Mouse (Mus musculus): Measurements from ENCODE around the gene Nectin2. TPM values are rescaled to one million over a fixed set of nuclear protein-coding genes. Genes with fewer than 3 reads are reported as not detected.
"Not testable (repeated sequence)": the region's sequence is repeated elsewhere in the genome, so short reads cannot be mapped to it uniquely, and the experiment has no call there.

Nectin2 gene
- polyA plus RNA-seq, 1 experiment from 2014 or later, result 138 TPM

DNA sequence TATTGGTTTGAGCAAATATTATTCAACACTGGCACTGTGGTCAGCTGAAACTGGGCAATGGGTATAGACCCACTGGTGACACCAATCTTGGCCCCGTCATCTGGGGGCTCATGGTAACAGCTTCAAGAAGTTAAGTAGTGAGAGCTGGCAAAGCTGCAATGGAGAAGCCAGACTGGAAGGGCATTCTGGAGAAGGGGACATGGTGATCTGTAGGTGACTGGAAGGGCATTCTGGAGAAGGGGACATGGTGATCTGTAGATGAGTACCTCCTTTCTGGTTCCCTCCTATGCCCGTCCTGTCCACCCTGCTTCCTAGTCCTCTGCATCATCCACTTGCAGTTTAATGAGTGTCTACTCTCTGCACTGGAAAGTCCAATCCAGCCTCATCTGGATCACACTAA is 61.7 kb downstream of the Nectin2 start:
- Histone ChIP-seq H3K4me3 (replicated peaks) (no peak overlapping the region), H3K9ac (no peak overlapping the region), H3K27me3 (no peaks in the 10 kb centered on the region), H3K36me3 (no peaks in the 10 kb centered on the region), H3K4me1 (peaks cover 30% of the 10 kb centered on the region), H3K9me3 (replicated peaks) (no peaks in the 10 kb centered on the region), H3K27ac (no peak overlapping the region), H3K4me2 (no peak overlapping the region)
- no peak for ATAC-seq (replicated peaks; ENCODE audit: low FRiP score)
- 79% methylated on average over 2 of the region's 2 CpGs for WGBS

GRCm38 (mm10) chr7:19688101-19688500 is 62.2 kb downstream of the Nectin2 start:
- WGBS, result 94% methylated on average over 10 of the region's 10 CpGs

DNA sequence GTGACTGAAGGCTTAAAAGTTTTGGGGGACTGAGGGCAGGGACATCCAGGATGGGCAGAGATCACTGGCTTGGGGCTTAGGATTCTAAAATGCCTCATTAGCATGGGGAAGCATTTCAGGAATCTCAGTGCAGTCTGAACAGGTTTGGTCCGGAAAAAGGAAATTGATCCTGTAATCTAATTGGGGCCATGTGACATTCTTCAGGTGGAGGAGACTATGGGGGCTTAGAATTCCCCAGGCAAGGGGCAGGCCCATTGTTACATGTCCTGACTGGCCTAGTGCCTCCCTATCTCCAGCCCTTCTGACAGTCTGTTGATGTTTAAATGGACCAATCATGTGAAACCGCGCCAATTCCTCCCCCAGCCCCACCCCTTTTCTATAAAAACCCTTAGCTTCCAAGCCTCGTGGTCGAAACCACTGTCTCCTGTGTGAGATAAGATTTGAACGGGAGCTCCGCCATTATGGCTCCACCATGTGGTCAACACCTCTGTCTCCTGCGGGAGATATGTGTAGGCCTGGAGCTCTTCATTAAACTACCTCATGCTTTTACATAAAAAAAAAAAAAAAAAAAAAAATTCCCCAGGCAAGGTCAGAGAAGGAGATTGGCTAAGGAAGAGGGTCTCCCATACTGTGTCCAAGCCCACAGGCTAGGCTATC is 63.2 kb downstream of the Nectin2 start:
- H3K4me2 ChIP-seq; H3K27ac ChIP-seq; H3K27me3 ChIP-seq; H3K36me3 ChIP-seq; H3K4me3 ChIP-seq (replicated peaks); ATAC-seq (replicated peaks; ENCODE audit: low FRiP score); H3K9ac ChIP-seq; H3K9me3 ChIP-seq (replicated peaks): not testable (repeated sequence)
- H3K4me1 ChIP-seq, result peaks cover 17% of the 10 kb centered on the region
- 74% methylated on average over 8 of the region's 8 CpGs for WGBS

More at GRCm38 (mm10) chr7:19688101-19688500, 62.2 kb downstream of the Nectin2 start:
- Histone ChIP-seq H3K36me3 (no peaks in the 10 kb centered on the region), H3K4me2 (no peak overlapping the region), H3K4me3 (replicated peaks) (no peak overlapping the region), H3K9ac (no peak overlapping the region), H3K4me1 (peaks cover 27% of the 10 kb centered on the region), H3K27ac (no peak overlapping the region), H3K9me3 (replicated peaks) (no peaks in the 10 kb centered on the region), H3K27me3 (no peaks in the 10 kb centered on the region)
- no peak for ATAC-seq (replicated peaks; ENCODE audit: low FRiP score)

GRCm38 (mm10) chr7:19686521-19686920 is 63.8 kb downstream of the Nectin2 start:
- no peak overlapping the region for H3K27ac ChIP-seq
- 75% methylated on average over 6 of the region's 6 CpGs for WGBS
- H3K9ac ChIP-seq, result no peak overlapping the region
- H3K36me3 ChIP-seq, result no peaks in the 10 kb centered on the region
- ATAC-seq (replicated peaks; ENCODE audit: low FRiP score), result no peak
- no peak overlapping the region for H3K4me2 ChIP-seq
- no peaks in the 10 kb centered on the region for H3K9me3 ChIP-seq (replicated peaks)
- H3K4me3 ChIP-seq (replicated peaks), result no peak overlapping the region
- no peaks in the 10 kb centered on the region for H3K27me3 ChIP-seq
- peaks cover 12% of the 10 kb centered on the region for H3K4me1 ChIP-seq

GRCm38 (mm10) chr7:19685374-19685773 is 64.9 kb downstream of the Nectin2 start:
- no peaks in the 10 kb centered on the region for H3K36me3 ChIP-seq
- H3K27ac ChIP-seq, result no peak overlapping the region
- H3K4me3 ChIP-seq (replicated peaks), result no peak overlapping the region
- no peak overlapping the region for H3K9ac ChIP-seq
- H3K27me3 ChIP-seq, result no peaks in the 10 kb centered on the region
- no peak overlapping the region for H3K4me2 ChIP-seq
- H3K4me1 ChIP-seq, result peaks cover 10% of the 10 kb centered on the region
- no peak for ATAC-seq (replicated peaks; ENCODE audit: low FRiP score)
- 57% methylated on average over 4 of the region's 4 CpGs for WGBS
- no peaks in the 10 kb centered on the region for H3K9me3 ChIP-seq (replicated peaks)

DNA sequence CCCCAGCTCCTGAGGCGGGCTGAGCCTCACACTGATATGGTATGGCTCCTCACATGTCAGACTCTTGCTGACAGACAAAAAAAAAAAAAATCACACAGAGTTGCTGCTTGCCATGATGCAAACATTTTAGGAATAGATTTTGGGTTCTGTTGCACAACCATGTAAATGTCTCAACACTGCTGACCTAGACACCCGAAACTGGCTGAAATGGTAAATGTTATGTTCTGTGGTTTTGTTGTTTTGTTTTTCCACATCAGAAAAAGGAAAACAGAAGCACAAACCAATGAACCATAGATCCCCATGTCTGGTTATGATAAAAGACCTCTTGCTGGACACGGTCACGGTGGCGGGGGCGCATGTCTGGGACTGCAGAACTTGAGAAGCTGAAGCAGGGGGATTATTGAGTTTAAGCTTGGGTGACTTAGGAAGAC is 66.5 kb downstream of the Nectin2 start:
- H3K4me2 ChIP-seq, result no peak overlapping the region
- no peak overlapping the region for H3K9ac ChIP-seq
- 71% methylated on average over 6 of the region's 6 CpGs for WGBS
- ATAC-seq (replicated peaks; ENCODE audit: low FRiP score), result no peak
- no peaks in the 10 kb centered on the region for H3K9me3 ChIP-seq (replicated peaks)
- H3K27me3 ChIP-seq, result no peaks in the 10 kb centered on the region
- H3K36me3 ChIP-seq, result no peaks in the 10 kb centered on the region
- no peak overlapping the region for H3K4me3 ChIP-seq (replicated peaks)
- peaks cover 10% of the 10 kb centered on the region for H3K4me1 ChIP-seq
- no peak overlapping the region for H3K27ac ChIP-seq

- H3K9ac ChIP-seq, result no peak overlapping the region
- 68% methylated on average over 3 of the region's 3 CpGs for WGBS
- H3K4me3 ChIP-seq (replicated peaks), result no peak overlapping the region
- H3K27ac ChIP-seq, result no peak overlapping the region
- ATAC-seq (replicated peaks; ENCODE audit: low FRiP score), result no peak
- H3K27me3 ChIP-seq, result no peaks in the 10 kb centered on the region
- H3K4me2 ChIP-seq, result no peak overlapping the region
- H3K9me3 ChIP-seq (replicated peaks), result no peaks in the 10 kb centered on the region
- no peaks in the 10 kb centered on the region for H3K36me3 ChIP-seq
- H3K4me1 ChIP-seq, result peaks cover 10% of the 10 kb centered on the region
Measured at GRCm38 (mm10) chr7:19682979-19683378, 67.3 kb downstream of the Nectin2 start.

GRCm38 (mm10) chr7:19681202-19681694 is 69.0 kb downstream of the Nectin2 start, which contains the start of the genes Gm44805 and Apoc4:
Gene Gm44805, minus strand, starts transcription at chr7:19681423.
Gene Apoc4, minus strand, starts transcription at chr7:19681479.
- WGBS, result 48% methylated on average over 8 of the region's 8 CpGs
- H3K36me3 ChIP-seq, result no peaks in the 10 kb centered on the region
- peaks cover 10% of the 10 kb centered on the region for H3K4me1 ChIP-seq
- H3K4me2 ChIP-seq, result no peak within 1 kb of the TSS
- H3K9me3 ChIP-seq (replicated peaks), result no peaks in the 10 kb centered on the region
- ATAC-seq (replicated peaks; ENCODE audit: low FRiP score), result no peak
- H3K4me3 ChIP-seq (replicated peaks), result no peak within 1 kb of the TSS
- H3K27me3 ChIP-seq, result no peaks in the 10 kb centered on the region
- H3K9ac ChIP-seq, result no peak within 1 kb of the TSS
- no peak within 1 kb of the TSS for H3K27ac ChIP-seq

DNA sequence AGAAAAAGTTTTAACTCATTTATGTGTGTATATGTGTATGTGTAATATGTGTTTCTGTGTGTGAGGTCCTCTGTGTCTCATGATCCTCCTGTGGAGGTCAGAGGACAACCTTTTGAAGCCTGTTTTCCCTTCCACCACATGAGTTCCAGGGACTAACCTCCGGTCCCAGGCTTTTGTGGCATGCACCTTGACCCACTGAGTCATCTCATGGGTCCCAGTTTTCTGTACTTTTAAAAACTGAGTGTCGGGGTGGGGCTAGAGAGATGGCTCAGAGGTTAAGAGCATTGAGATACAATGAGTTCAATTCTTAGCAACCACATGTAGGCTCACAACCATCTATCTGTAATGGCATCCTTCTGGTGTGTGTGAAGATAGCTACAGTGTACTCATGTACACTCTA is 69.6 kb downstream of the Nectin2 start:
- Histone ChIP-seq H3K4me3 (replicated peaks) (no peak overlapping the region), H3K27ac (no peak overlapping the region), H3K4me1 (peaks cover 7% of the 10 kb centered on the region), H3K9me3 (replicated peaks) (no peaks in the 10 kb centered on the region), H3K27me3 (no peaks in the 10 kb centered on the region), H3K9ac (no peak overlapping the region), H3K36me3 (no peaks in the 10 kb centered on the region), H3K4me2 (no peak overlapping the region)
- 74% methylated on average over 2 of the region's 2 CpGs for WGBS
- no peak for ATAC-seq (replicated peaks; ENCODE audit: low FRiP score)

- Histone ChIP-seq H3K4me2 (no peak overlapping the region), H3K27me3 (no peaks in the 10 kb centered on the region), H3K27ac (no peak overlapping the region), H3K4me3 (replicated peaks) (no peak overlapping the region), H3K9me3 (replicated peaks) (no peaks in the 10 kb centered on the region), H3K4me1 (0 out of 2 replicates have a peak, but pooled peaks cover 3% of the 10 kb centered on the region), H3K9ac (no peak overlapping the region), H3K36me3 (no peaks in the 10 kb centered on the region)
- WGBS, result 85% methylated on average over 3 of the region's 3 CpGs
- ATAC-seq (replicated peaks; ENCODE audit: low FRiP score), result no peak
Measured at GRCm38 (mm10) chr7:19678901-19679300, 71.4 kb downstream of the Nectin2 start.

DNA sequence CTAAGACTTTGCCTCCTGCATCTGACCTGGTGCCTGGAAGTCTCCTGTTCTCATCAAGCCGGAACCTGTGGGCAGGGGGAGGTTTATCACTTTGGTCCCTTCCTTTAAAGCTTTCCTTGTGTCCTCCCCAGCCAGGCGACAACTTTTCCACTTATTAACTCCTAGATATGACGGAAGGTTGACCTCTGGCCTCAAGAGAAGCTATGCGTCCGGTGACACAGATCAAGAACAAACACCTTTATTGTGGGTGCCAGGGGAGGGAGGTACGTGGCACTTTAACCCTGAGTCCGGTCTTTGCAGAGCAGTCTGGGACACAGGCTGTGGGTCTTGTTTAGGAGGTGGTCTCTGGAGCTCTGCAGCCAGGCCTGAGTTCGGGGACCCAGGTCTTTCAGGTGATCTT is 72.4 kb downstream of the Nectin2 start, which contains the start of gene Apoc2:
TSS of gene Apoc2 (minus strand) at position 70 of the 400 bp plus-strand sequence.
- Histone ChIP-seq H3K9ac (no peak within 1 kb of the TSS), H3K4me2 (no peak within 1 kb of the TSS), H3K27me3 (no peaks in the 10 kb centered on the region), H3K36me3 (no peaks in the 10 kb centered on the region), H3K4me3 (replicated peaks) (no peak within 1 kb of the TSS), H3K4me1 (no peaks in the 10 kb centered on the region), H3K27ac (no peak within 1 kb of the TSS), H3K9me3 (replicated peaks) (no peaks in the 10 kb centered on the region)
- WGBS, result 61% methylated on average over 8 of the region's 8 CpGs
- no peak for ATAC-seq (replicated peaks; ENCODE audit: low FRiP score)

DNA sequence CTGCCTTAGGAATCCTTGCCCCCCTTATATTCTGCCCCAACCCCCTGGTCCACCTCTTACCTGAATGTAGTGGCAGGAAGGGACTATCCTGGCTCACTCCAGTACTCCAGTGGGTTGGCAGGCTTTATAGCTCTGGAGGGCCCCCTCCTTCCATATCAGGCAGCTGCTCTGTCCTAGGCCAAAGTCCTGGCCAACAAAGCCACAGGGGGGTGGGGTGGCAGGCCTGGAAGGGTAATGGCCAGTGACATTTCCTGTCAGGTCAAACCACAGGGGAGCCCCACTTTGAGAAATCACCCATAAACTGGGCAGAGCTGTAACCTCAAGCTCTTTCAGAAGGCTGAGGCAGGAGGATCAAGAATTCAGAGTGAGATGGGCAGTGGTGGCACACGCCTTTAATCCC is 73.6 kb downstream of the Nectin2 start:
- Histone ChIP-seq H3K9me3 (replicated peaks) (no peaks in the 10 kb centered on the region), H3K4me2 (no peak overlapping the region), H3K27ac (no peak overlapping the region), H3K36me3 (no peaks in the 10 kb centered on the region), H3K4me3 (replicated peaks) (no peak overlapping the region), H3K27me3 (no peaks in the 10 kb centered on the region), H3K4me1 (no peaks in the 10 kb centered on the region), H3K9ac (no peak overlapping the region)
- WGBS, result 72% methylated on average over 1 of the region's 1 CpGs
- no peak for ATAC-seq (replicated peaks; ENCODE audit: low FRiP score)

- no peak for ATAC-seq (replicated peaks; ENCODE audit: low FRiP score)
- H3K9ac ChIP-seq, result no peak overlapping the region
- no peaks in the 10 kb centered on the region for H3K4me1 ChIP-seq
- H3K27me3 ChIP-seq, result no peaks in the 10 kb centered on the region
- H3K9me3 ChIP-seq (replicated peaks), result no peaks in the 10 kb centered on the region
- H3K27ac ChIP-seq, result no peak overlapping the region
- no peaks in the 10 kb centered on the region for H3K36me3 ChIP-seq
- H3K4me2 ChIP-seq, result no peak overlapping the region
- WGBS, result 83% methylated on average over 10 of the region's 10 CpGs
- no peak overlapping the region for H3K4me3 ChIP-seq (replicated peaks)
Measured at GRCm38 (mm10) chr7:19675824-19676223, 74.5 kb downstream of the Nectin2 start.
